8 mouse cellular contexts compared by ENCODE assay signal in the genomic region with DNA sequence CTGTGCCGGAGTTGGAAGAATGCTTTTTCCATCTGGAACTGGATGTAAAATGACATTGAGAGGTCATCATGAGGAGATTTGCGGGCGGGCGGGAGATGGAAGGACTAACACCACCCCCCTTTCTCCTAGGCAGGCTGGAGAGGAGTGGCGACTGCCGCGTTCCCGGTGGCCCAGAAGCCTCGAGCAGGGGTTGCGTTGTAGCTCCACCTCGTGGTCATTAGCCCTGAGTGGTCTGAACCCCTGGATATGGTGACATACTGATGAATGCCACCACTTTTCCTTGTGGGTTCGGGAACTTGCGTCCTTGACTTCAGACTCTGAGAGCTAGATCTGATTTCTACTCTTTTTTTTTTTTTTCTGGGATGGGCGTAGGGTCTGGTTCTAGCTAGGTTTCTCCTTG. TPM values are rescaled to one million over a fixed set of nuclear protein-coding genes. Genes with fewer than 3 reads are reported as not detected.
DNase-seq lines count a peak whose midpoint lies in the region; ATAC-seq and TF ChIP-seq lines count a peak whose summit lies in the region.

No protein-coding gene starts in this region.

- H3K9me3 ChIP-seq in lung, embryonic 14.5 days (ENCODE audit: low read depth, low read length): no peaks in the 10 kb centered on the region

- H3K4me2 ChIP-seq in lung, embryonic 14.5 days: peak overlapping the region; percentile 57

- peak; percentile 54 to 57; a peak in 3 of 4 replicates for ATAC-seq in hematopoietic stem cell, adult 5-6 weeks (replicated peaks in 1 of 2; ENCODE audit: insufficient read depth in 1 of 2, low FRiP score in 2 of 2, low TSS enrichment in 1 of 2, low read depth in 1 of 2, poor library complexity in 2 of 2, severe bottlenecking in 2 of 2)
- ATAC-seq in lung, embryonic 14.5 days (ENCODE audit: insufficient read depth): peak; percentile 68

- WGBS in lung, embryonic 14.5 days: 9% methylated on average over 14 of the region's 14 CpGs
- 20% methylated on average over 14 of the region's 14 CpGs for WGBS in olfactory bulb, adult 2 months

- H3K27me3 ChIP-seq in lung, embryonic 14.5 days (ENCODE audit: insufficient read depth, low read length): no peaks in the 10 kb centered on the region

- no peaks in the 10 kb centered on the region for H3K4me1 ChIP-seq in lung, embryonic 14.5 days (ENCODE audit: insufficient read depth)
- H3K4me1 ChIP-seq in olfactory bulb, adult 2 months (ENCODE audit: control insufficient read depth, insufficient read depth, low read length): peaks cover 10% of the 10 kb centered on the region

- peak; percentile 57 for DNase-seq in Muller cell, postnatal 12 days (ENCODE audit: inconsistent ontology term)
- peak; percentile 54 for DNase-seq in cerebellum, adult 9-11 months
- DNase-seq in frontal cortex, postnatal 10 days (ENCODE audit: low spot score in 2 of 2): peak; percentile 29 to 66
- DNase-seq in layer of hippocampus, adult 8-10 months (ENCODE audit: low spot score in 2 of 2): peak; percentile 51 to 71
- DNase-seq in lung, embryonic 14.5 days: peak; percentile 71
- DNase-seq in c-Kit-positive CD71-positive TER-119-positive erythroid progenitor cells, embryonic 14.5 days (ENCODE audit: low spot score): no peak

- TF ChIP-seq CTCF in lung, embryonic 14.5 days (IDR thresholded peaks at IDR 0.05; ENCODE audit: low read depth): peak; percentile 60
- TF ChIP-seq CTCF in olfactory bulb, adult 2 months (IDR thresholded peaks at IDR 0.05; ENCODE audit: insufficient read depth, low read depth, low read length): no peak

- H3K36me3 ChIP-seq in lung, embryonic 14.5 days (ENCODE audit: insufficient read depth): no peaks in the 10 kb centered on the region

- no peak overlapping the region for H3K27ac ChIP-seq in lung, embryonic 14.5 days (ENCODE audit: low read depth)
- H3K27ac ChIP-seq in olfactory bulb, adult 2 months (ENCODE audit: insufficient read depth, low read depth, low read length): peak overlapping the region; percentile 89

- no peak for TF ChIP-seq POLR2A in olfactory bulb, adult 2 months (IDR thresholded peaks at IDR 0.05; ENCODE audit: insufficient read depth, low read depth, low read length)

- no peak overlapping the region for H3K9ac ChIP-seq in lung, embryonic 14.5 days

- H3K4me3 ChIP-seq in lung, embryonic 14.5 days (ENCODE audit: low read depth, low read length): peak overlapping the region; percentile 14; the same call in 1 of the 2 replicates
- peak overlapping the region; percentile 58 for H3K4me3 ChIP-seq in olfactory bulb, adult 2 months (ENCODE audit: insufficient read depth, low read depth, low read length)

RNA-seq across cellular contexts. Expression of a gene that starts 9.2 kb away (rescaled TPM):
- 0.44 TPM in 1 of 2 replicates, not detected in the other for total RNA-seq in hematopoietic stem cell, adult 5-6 weeks (2017)
- total RNA-seq in layer of hippocampus, adult 8-10 months (2022): 10 to 100 TPM; 10.5 to 17.9 (median 15.4) TPM
- 0.20 and 0.30 TPM in 2 replicates for polyA plus RNA-seq in lung, embryonic 14.5 days (2014; fragmentation: Nextera tagmentation; extraction: Ambion mirVana)
- polyA plus RNA-seq in olfactory bulb, adult 2 months (2012; ENCODE audit: insufficient read depth, insufficient read length, low replicate concordance, missing spikeins): not detected in 2 replicates

RNA-seq across cellular contexts. Expression of a gene that starts 28.6 kb away (rescaled TPM):
- 18.3 and 20.8 TPM in 2 replicates for total RNA-seq in hematopoietic stem cell, adult 5-6 weeks (2017)
- total RNA-seq in layer of hippocampus, adult 8-10 months (2022): 100 to 1,000 TPM; 131 to 148 (median 136) TPM
- polyA plus RNA-seq in lung, embryonic 14.5 days (2014; fragmentation: Nextera tagmentation; extraction: Ambion mirVana): 4.2 and 4.8 TPM in 2 replicates
- 98.9 TPM in 1 of 2 replicates, not detected in the other for polyA plus RNA-seq in olfactory bulb, adult 2 months (2012; ENCODE audit: insufficient read depth, insufficient read length, low replicate concordance, missing spikeins)
